Mouse (Mus musculus): ENCODE results near the gene Socs1. TPM values are rescaled to one million over a fixed set of nuclear protein-coding genes. Genes with fewer than 3 reads are reported as not detected.
"Not testable (repeated sequence)": the region's sequence is repeated elsewhere in the genome, so short reads cannot be mapped to it uniquely, and the experiment has no call there.

Socs1 gene
- polyA plus RNA-seq, 1 experiment from 2014 or later: 5.7 TPM

DNA sequence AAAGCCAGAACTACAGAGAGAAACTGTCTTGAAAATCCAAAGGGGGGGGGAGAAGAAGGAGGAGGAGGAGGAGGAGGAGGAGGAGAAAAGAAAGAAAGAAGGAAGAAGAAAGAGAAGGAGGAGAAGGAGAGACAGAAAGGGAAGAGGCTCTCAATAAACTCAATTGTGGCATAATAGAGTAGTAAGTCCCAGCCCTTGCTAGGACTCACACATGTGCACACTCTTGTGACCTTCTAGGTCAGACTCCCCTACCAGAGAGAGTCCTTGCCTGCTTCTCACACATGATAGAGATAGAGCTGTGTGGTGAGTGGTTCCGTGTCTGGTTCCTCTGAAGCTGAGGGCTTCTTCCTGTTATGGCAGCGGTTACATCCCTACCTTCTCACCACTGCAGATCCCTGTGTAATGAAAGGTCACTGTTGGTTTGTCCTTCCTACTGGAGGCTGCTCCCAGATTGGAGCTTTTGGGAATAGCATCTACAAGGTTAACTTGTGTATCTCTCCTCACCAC is 27.6 kb upstream of the Socs1 start, which contains the start of gene Gm11172:
TSS of gene Gm11172 (plus strand) at position 51 of the 507 bp plus-strand sequence.
- Histone ChIP-seq H3K36me3 (no peaks in the 10 kb centered on the region), H3K27ac (replicated peaks) (peak within 1 kb of the TSS; percentile 42; the same call in 1 of the 2 replicates), H3K9me3 (replicated peaks) (no peaks in the 10 kb centered on the region), H3K27me3 (replicated peaks) (no peaks in the 10 kb centered on the region), H3K4me2 (no peak within 1 kb of the TSS), H3K4me1 (no peaks in the 10 kb centered on the region), H3K9ac (replicated peaks) (no peak within 1 kb of the TSS), H3K4me3 (replicated peaks) (no peak within 1 kb of the TSS)
- 90% methylated on average over 2 of the region's 2 CpGs for WGBS
- ATAC-seq (ENCODE audit: low FRiP score): no peak

DNA sequence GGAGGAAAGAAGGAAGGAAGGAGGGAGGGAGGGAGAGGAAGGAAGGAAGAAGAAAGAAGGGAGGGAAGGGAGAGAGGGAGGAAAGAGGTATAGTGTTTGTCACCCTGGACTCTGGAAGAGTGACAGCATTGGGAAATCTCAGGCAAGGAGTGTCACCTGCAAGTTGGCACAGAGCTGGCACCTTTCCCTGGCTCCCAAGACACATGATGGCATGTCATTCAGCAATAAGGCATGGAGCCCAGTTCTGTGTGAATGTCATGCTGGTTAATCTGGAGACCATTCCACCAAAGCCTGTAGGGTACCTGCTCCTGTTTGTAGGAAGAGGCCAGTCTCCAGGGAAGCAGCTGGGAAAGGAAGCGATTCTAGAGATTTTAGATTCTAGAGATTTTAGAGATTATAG is 25.0 kb upstream of the Socs1 start:
- 94% methylated on average over 1 of the region's 1 CpGs for WGBS
- H3K27ac ChIP-seq (replicated peaks): no peak overlapping the region
- ATAC-seq (ENCODE audit: low FRiP score): no peak

DNA sequence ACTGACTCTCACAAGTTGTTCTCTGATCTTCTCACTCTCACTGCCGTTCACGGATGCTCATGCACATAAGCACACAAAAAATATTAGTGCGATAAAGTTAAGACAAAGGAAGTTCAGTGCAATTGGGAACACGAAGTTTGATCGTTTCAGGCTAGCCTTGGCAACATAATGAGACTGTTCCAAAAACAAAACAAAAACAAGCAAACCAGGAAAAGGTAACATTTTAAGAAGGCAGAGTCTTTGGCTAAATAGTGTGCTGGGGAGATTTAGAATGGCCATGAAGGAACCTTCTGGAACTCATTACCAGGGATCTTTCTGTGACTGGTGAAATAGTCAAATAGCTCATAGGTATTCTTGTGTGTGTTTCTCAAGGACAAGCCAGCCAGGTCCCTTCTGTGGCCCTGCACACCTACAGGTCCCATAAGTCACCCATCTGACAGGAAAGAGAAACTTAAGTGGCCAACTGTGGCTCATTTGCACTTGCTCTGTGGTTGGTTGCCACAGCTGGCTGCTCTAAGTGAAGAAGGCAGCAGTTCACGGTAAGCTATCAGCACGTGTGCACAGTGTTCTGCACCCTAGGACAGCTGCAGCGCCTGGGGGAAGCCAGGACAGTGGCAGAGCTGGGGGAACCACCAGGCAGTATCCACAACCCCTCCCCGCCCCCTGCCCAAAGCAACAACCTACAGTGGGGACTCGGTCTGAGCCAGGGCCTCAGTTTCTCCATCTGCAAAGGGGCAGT is 20.6 kb upstream of the Socs1 start, which contains the start of gene Prm1:
TSS of gene Prm1 (minus strand) at position 51 of the 739 bp plus-strand sequence.
- no peaks in the 10 kb centered on the region for H3K36me3 ChIP-seq
- no peak for ATAC-seq (ENCODE audit: low FRiP score)

More for the DNA sequence above, 25.0 kb upstream of the Socs1 start:
- Histone ChIP-seq H3K9me3 (replicated peaks) (no peaks in the 10 kb centered on the region), H3K4me2 (no peak overlapping the region), H3K4me1 (peaks cover 4% of the 10 kb centered on the region; the same call in 1 of the 2 replicates), H3K36me3 (no peaks in the 10 kb centered on the region), H3K4me3 (replicated peaks) (no peak overlapping the region), H3K9ac (replicated peaks) (no peak overlapping the region), H3K27me3 (replicated peaks) (no peaks in the 10 kb centered on the region)

DNA sequence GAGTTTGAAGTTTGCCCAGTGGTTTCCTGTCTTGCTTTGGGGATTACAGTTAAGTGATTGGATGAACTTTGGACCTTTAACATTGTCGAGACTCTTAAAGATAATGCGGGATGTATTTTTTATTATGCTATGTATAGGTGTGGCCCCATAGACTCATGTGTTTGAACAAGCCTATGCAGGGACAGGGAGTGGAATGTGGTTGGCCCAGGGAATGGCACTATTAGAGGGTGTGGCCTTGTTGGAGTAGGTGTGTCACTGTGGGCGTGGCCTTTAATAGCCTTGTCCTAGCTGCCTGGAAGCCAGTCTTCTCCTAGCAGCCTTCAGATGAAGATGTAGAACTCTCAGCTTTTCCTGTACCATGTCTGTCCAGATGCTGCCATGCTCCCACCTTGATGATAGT is 17.1 kb upstream of the Socs1 start:
- H3K4me3 ChIP-seq (replicated peaks); H3K27me3 ChIP-seq (replicated peaks); H3K4me1 ChIP-seq; ATAC-seq (ENCODE audit: low FRiP score); H3K9ac ChIP-seq (replicated peaks); H3K4me2 ChIP-seq; H3K36me3 ChIP-seq; H3K27ac ChIP-seq (replicated peaks); H3K9me3 ChIP-seq (replicated peaks): not testable (repeated sequence)
- 88% methylated on average over 3 of the region's 3 CpGs for WGBS

More for the DNA sequence above, 20.6 kb upstream of the Socs1 start, which contains the start of gene Prm1:
- H3K4me2 ChIP-seq: no peak within 1 kb of the TSS
- no peaks in the 10 kb centered on the region for H3K9me3 ChIP-seq (replicated peaks)
- WGBS: 82% methylated on average over 10 of the region's 10 CpGs
- no peak within 1 kb of the TSS for H3K27ac ChIP-seq (replicated peaks)
- no peak within 1 kb of the TSS for H3K9ac ChIP-seq (replicated peaks)
- no peaks in the 10 kb centered on the region for H3K27me3 ChIP-seq (replicated peaks)
- H3K4me1 ChIP-seq: peaks cover 4% of the 10 kb centered on the region; the same call in 1 of the 2 replicates
- H3K4me3 ChIP-seq (replicated peaks): no peak within 1 kb of the TSS

DNA sequence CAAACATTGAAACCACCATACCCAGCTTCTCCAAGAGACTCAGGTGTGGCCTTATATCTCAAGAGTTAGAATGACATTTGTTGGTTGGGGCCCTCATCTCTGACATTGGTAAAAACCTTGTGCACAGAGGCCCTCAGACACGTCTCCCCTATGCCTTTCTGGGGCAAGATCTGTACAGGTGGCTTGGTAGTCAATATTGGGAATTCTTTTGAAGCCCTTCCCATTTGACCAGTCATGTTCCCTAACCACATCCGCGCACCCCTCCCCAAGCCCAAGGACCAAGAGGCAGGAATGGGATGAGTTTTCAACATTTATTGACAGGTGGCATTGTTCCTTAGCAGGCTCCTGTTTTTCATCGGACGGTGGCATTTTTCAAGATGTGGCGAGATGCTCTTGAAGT is 10.7 kb upstream of the Socs1 start, which contains the start of gene Prm2:
TSS of gene Prm2 (minus strand) at position 101 of the 400 bp plus-strand sequence.
- no peaks in the 10 kb centered on the region for H3K36me3 ChIP-seq

DNA sequence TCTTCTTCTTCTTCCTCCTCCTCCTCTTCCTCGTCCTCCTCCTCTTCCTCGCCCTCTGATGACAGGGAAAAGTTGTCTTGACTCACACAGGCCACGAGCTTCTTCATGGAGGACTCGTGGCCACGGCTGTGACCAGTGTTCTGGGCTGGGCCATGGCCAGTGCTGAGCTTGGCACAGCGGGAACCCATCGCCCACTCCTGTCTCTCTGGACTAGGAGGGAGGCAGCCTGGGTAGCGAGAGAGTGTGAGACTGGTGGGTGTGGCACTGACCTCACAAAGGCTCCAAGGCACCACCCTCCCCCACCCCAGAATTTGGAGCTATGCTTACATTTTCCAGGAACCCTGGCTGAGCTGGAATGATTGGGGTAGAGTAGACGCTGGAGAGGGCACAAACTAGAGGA is 5.4 kb upstream of the Socs1 start, which contains the start of gene Prm3:
TSS of gene Prm3 (minus strand) at position 213 of the 400 bp plus-strand sequence.
- WGBS: 87% methylated on average over 9 of the region's 9 CpGs
- no peak within 1 kb of the TSS for H3K4me3 ChIP-seq (replicated peaks)

More for the DNA sequence above, 10.7 kb upstream of the Socs1 start, which contains the start of gene Prm2:
- no peak within 1 kb of the TSS for H3K4me3 ChIP-seq (replicated peaks)
- peaks cover 18% of the 10 kb centered on the region; the same call in 1 of the 2 replicates for H3K27me3 ChIP-seq (replicated peaks)
- H3K4me1 ChIP-seq: no peaks in the 10 kb centered on the region
- WGBS: 83% methylated on average over 6 of the region's 6 CpGs
- H3K9me3 ChIP-seq (replicated peaks): no peaks in the 10 kb centered on the region
- no peak within 1 kb of the TSS for H3K4me2 ChIP-seq
- ATAC-seq (ENCODE audit: low FRiP score): no peak
- no peak within 1 kb of the TSS for H3K9ac ChIP-seq (replicated peaks)
- no peak within 1 kb of the TSS for H3K27ac ChIP-seq (replicated peaks)

DNA sequence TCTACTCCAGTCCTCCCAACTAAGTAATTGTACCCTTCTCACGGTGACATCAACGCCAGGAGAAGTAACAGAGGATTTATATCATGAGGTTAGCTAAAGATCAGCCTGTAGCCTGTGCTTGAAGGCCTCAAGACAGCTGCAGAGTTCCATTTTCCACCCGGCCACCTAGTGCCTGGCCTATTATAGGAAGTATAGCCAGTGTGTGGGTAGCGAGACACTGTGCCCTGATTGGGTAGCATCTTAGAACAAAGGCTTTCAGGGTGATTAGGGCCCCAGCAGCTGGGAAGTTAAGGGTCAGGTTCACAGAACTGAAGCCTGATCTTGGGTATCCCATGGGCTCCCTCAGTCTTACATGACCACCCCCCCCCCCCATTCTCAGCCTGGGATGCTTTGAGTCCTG is 3.5 kb upstream of the Socs1 start:
- 48% methylated on average over 4 of the region's 4 CpGs for WGBS

More for the DNA sequence above, 5.4 kb upstream of the Socs1 start, which contains the start of gene Prm3:
- Histone ChIP-seq H3K4me2 (no peak within 1 kb of the TSS), H3K9ac (replicated peaks) (no peak within 1 kb of the TSS), H3K36me3 (no peaks in the 10 kb centered on the region), H3K27me3 (replicated peaks) (0 out of 2 replicates have a peak, but pooled peaks cover 7% of the 10 kb centered on the region), H3K27ac (replicated peaks) (no peak within 1 kb of the TSS), H3K9me3 (replicated peaks) (no peaks in the 10 kb centered on the region), H3K4me1 (peaks cover 12% of the 10 kb centered on the region)
- ATAC-seq (ENCODE audit: low FRiP score): no peak

DNA sequence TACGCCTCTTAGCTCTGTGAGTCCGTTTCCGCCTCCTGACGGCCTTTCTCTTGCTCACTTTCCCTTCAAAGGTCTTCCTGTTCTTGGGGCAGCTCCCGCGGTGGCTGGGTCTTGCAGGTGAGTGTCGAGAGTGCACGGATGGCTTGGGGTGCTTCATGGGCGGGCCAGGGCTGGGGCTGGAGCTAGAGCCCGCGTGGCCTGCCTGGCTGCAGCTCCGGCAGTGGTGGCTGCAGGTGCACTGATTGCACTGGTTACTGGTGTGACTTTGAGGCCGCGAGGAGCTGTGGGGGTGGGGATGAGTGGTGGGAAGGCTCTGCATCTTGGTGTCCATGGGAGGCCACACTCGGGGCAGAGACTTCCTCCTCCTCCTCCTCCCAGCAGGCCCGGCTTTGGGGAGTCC is 2.9 kb upstream of the Socs1 start, which contains the start of gene Tnp2:
TSS of gene Tnp2 (minus strand) at position 390 of the 400 bp plus-strand sequence.
- Histone ChIP-seq H3K9me3 (replicated peaks) (no peaks in the 10 kb centered on the region), H3K27ac (replicated peaks) (no peak within 1 kb of the TSS), H3K9ac (replicated peaks) (no peak within 1 kb of the TSS), H3K4me2 (no peak within 1 kb of the TSS), H3K36me3 (no peaks in the 10 kb centered on the region), H3K27me3 (replicated peaks) (peaks cover 6% of the 10 kb centered on the region; the same call in 1 of the 2 replicates), H3K4me1 (peaks cover 27% of the 10 kb centered on the region), H3K4me3 (replicated peaks) (no peak within 1 kb of the TSS)
- 57% methylated on average over 16 of the region's 16 CpGs for WGBS
- ATAC-seq (ENCODE audit: low FRiP score): no peak

More for the DNA sequence above, 3.5 kb upstream of the Socs1 start:
- Histone ChIP-seq H3K27ac (replicated peaks) (no peak overlapping the region), H3K4me1 (peaks cover 21% of the 10 kb centered on the region), H3K9ac (replicated peaks) (no peak overlapping the region), H3K9me3 (replicated peaks) (no peaks in the 10 kb centered on the region), H3K4me2 (no peak overlapping the region), H3K36me3 (no peaks in the 10 kb centered on the region), H3K27me3 (replicated peaks) (peaks cover 1% of the 10 kb centered on the region; the same call in 1 of the 2 replicates), H3K4me3 (replicated peaks) (no peak overlapping the region)
- ATAC-seq (ENCODE audit: low FRiP score): no peak

DNA sequence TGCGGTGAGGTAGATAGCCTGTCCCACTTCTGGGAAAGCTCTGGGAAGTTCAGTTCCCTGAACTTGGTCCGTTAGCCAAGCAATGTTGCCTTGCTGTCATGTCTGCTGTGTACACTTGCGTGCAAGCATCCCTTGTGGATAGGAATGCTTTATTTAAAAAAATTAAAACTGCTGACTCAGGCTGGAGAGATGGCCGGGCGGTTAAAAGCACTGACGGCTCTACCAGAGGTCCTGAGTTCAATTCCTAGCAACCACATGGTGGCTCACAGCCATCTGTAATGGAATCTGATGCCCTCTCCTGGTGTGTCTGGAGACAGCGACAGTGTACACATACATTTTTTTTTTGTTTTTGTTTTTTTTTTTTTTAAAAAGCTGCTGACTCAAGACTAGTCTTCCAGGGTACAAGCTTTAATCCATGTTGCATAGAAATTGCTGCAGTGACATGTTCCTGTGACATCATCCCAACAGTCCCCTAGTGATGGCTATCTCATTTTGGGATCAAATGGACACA is 2.3 kb upstream of the Socs1 start:
- no peak for ATAC-seq (ENCODE audit: low FRiP score)
- Histone ChIP-seq H3K4me3 (replicated peaks) (no peak overlapping the region), H3K27ac (replicated peaks) (no peak overlapping the region), H3K27me3 (replicated peaks) (peaks cover 8% of the 10 kb centered on the region; the same call in 1 of the 2 replicates), H3K4me1 (peaks cover 34% of the 10 kb centered on the region), H3K9ac (replicated peaks) (no peak overlapping the region), H3K9me3 (replicated peaks) (no peaks in the 10 kb centered on the region), H3K4me2 (no peak overlapping the region), H3K36me3 (no peaks in the 10 kb centered on the region)
- 89% methylated on average over 7 of the region's 7 CpGs for WGBS

DNA sequence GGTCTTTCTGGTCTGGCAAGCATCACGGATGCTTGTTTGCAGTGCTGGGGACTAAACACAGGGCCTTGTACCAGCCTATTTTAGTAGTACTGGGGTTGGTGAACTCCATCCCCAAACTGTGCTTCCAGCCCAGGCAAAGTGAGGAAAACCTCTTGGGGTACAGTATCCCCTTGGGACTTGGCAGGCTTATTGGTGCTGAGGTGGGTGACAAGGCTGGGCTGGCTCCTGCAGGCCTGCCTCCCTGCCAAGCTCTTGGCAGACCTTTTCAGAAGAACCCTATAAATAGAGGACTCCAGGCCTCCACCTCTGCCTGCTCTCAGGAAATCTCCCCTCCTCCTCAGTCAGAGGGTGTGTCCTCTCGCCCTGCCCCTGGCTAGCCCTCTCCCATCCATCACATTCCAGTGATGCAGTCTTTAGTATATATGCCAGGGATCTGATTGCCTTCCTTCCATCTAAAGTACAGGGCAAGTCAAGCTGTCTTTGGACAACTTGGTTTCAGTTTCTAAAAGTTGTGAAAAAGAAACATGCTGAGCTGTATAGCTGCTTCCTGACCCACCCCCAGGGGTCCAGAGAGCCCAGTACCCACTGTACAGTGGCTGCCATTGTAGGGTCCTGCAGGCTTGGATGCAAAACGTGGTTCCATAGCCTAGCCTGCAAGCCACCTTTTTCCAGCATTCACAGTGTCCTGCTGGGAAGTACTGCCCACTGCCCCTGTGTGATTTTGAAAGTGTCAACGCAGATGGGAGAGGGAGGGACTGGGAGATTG is 1.6 kb upstream of the Socs1 start:
- Histone ChIP-seq H3K4me3 (replicated peaks) (no peak overlapping the region), H3K9me3 (replicated peaks) (no peaks in the 10 kb centered on the region), H3K9ac (replicated peaks) (no peak overlapping the region; the same call in 1 of the 2 replicates), H3K4me2 (peak overlapping the region; percentile 90), H3K27ac (replicated peaks) (peak overlapping the region; percentile 94), H3K4me1 (peaks cover 38% of the 10 kb centered on the region), H3K27me3 (replicated peaks) (peaks cover 8% of the 10 kb centered on the region; the same call in 1 of the 2 replicates), H3K36me3 (no peaks in the 10 kb centered on the region)
- WGBS: 66% methylated on average over 4 of the region's 4 CpGs
- no peak for ATAC-seq (ENCODE audit: low FRiP score)

DNA sequence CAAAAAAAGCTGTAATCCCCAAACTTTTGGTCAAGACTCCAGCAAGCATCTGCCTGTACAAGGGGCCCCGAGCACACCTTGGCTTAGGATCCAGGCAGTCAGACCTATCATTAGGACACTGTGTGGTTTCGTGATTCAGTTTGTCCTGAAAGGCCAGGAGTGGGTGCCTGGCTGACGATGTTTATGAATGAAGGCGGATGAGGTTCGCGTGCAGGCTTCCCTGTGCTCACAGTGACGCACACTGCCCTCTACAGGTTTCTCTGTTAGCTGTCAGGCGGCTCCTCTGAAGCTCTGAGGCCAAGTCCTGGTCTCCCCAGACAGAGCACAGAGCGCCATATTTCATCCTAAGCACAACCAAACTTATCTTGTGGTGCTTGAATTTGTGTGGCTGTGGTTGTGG is 952 bp upstream of the Socs1 start:
- Histone ChIP-seq H3K36me3 (no peaks in the 10 kb centered on the region), H3K27ac (replicated peaks) (peak overlapping the region; percentile 94), H3K27me3 (replicated peaks) (peaks cover 8% of the 10 kb centered on the region; the same call in 1 of the 2 replicates), H3K4me3 (replicated peaks) (peak overlapping the region; percentile 72), H3K4me1 (peaks cover 40% of the 10 kb centered on the region), H3K9me3 (replicated peaks) (no peaks in the 10 kb centered on the region), H3K9ac (replicated peaks) (peak overlapping the region; percentile 79), H3K4me2 (peak overlapping the region; percentile 90)
- 2% methylated on average over 9 of the region's 9 CpGs for WGBS
- ATAC-seq (ENCODE audit: low FRiP score): peak; percentile 32
